Mouse (Mus musculus): ENCODE measurements around the gene Wdr24. TPM values are rescaled to one million over a fixed set of nuclear protein-coding genes. Genes with fewer than 3 reads are reported as not detected.

Wdr24 gene
- 26.0 and 29.6 TPM in 2 replicates for polyA plus RNA-seq (2016; fragmentation: Nextera tagmentation; extraction: Ambion mirVana)

- under 1% methylated on average over 18 of the region's 18 CpGs for WGBS
- Histone ChIP-seq H3K27ac (peak within 1 kb of the TSS; percentile 57; the same call in 1 of the 2 replicates), H3K4me1 (peaks cover 28% of the 10 kb centered on the region)
These were observed at the start of gene Wdr24 for GRCm38 (mm10) chr17:25823452-25823851. TSS of gene Wdr24 (plus strand) at chr17:25823627.

GRCm38 (mm10) chr17:25775318-25776062 lies 47.9 kb upstream of the Wdr24 start:
- H3K9ac ChIP-seq = no peak overlapping the region
- H3K4me1 ChIP-seq = peaks cover 8% of the 10 kb centered on the region
- no peak overlapping the region for H3K4me3 ChIP-seq
- no peak overlapping the region for H3K27ac ChIP-seq
- peak overlapping the region; percentile 7; the same call in 1 of the 2 replicates for H3K4me2 ChIP-seq (replicated peaks)
- ATAC-seq (ENCODE audit: insufficient number of reproducible peaks, insufficient read depth, low FRiP score, low TSS enrichment) = no peak
- WGBS = 77% methylated on average over 10 of the region's 10 CpGs
- no peaks in the 10 kb centered on the region for H3K27me3 ChIP-seq
- H3K9me3 ChIP-seq = no peaks in the 10 kb centered on the region
- H3K36me3 ChIP-seq = peaks cover 8% of the 10 kb centered on the region

More at GRCm38 (mm10) chr17:25823452-25823851, at the start of gene Wdr24:
- Histone ChIP-seq H3K27me3 (peaks cover 28% of the 10 kb centered on the region), H3K9me3 (no peaks in the 10 kb centered on the region), H3K4me2 (replicated peaks) (peak within 1 kb of the TSS; percentile 96), H3K4me3 (peak within 1 kb of the TSS; percentile 64), H3K36me3 (peaks cover 30% of the 10 kb centered on the region), H3K9ac (peak within 1 kb of the TSS; percentile 70)
- no peak for ATAC-seq (ENCODE audit: insufficient number of reproducible peaks, insufficient read depth, low FRiP score, low TSS enrichment)

- WGBS = 93% methylated on average over 5 of the region's 5 CpGs
- H3K36me3 ChIP-seq = peaks cover 32% of the 10 kb centered on the region
- H3K4me3 ChIP-seq = no peak overlapping the region
- no peaks in the 10 kb centered on the region for H3K27me3 ChIP-seq
- no peak for ATAC-seq (ENCODE audit: insufficient number of reproducible peaks, insufficient read depth, low FRiP score, low TSS enrichment)
- H3K27ac ChIP-seq = no peak overlapping the region
- H3K9ac ChIP-seq = no peak overlapping the region
- no peaks in the 10 kb centered on the region for H3K9me3 ChIP-seq
- H3K4me1 ChIP-seq = peaks cover 8% of the 10 kb centered on the region
- H3K4me2 ChIP-seq (replicated peaks) = no peak overlapping the region
These were observed 45.5 kb upstream of the Wdr24 start for GRCm38 (mm10) chr17:25777948-25778347.

GRCm38 (mm10) chr17:25781339-25781738 lies 42.1 kb upstream of the Wdr24 start:
- H3K4me1 ChIP-seq = peaks cover 24% of the 10 kb centered on the region
- H3K4me2 ChIP-seq (replicated peaks) = no peak overlapping the region
- 76% methylated on average over 6 of the region's 6 CpGs for WGBS
- no peaks in the 10 kb centered on the region for H3K27me3 ChIP-seq
- no peaks in the 10 kb centered on the region for H3K9me3 ChIP-seq
- H3K4me3 ChIP-seq = no peak overlapping the region
- no peak for ATAC-seq (ENCODE audit: insufficient number of reproducible peaks, insufficient read depth, low FRiP score, low TSS enrichment)
- H3K9ac ChIP-seq = no peak overlapping the region
- H3K36me3 ChIP-seq = peaks cover 46% of the 10 kb centered on the region
- no peak overlapping the region for H3K27ac ChIP-seq

GRCm38 (mm10) chr17:25783086-25783485 lies 40.3 kb upstream of the Wdr24 start:
- Histone ChIP-seq H3K27ac (no peak overlapping the region), H3K9ac (no peak overlapping the region), H3K4me2 (replicated peaks) (no peak overlapping the region), H3K27me3 (no peaks in the 10 kb centered on the region), H3K36me3 (peaks cover 58% of the 10 kb centered on the region), H3K4me3 (no peak overlapping the region), H3K4me1 (peaks cover 24% of the 10 kb centered on the region), H3K9me3 (no peaks in the 10 kb centered on the region)
- ATAC-seq (ENCODE audit: insufficient number of reproducible peaks, insufficient read depth, low FRiP score, low TSS enrichment) = no peak
- WGBS = 83% methylated on average over 7 of the region's 7 CpGs

- peak overlapping the region; percentile 72 for H3K9ac ChIP-seq
- no peaks in the 10 kb centered on the region for H3K27me3 ChIP-seq
- 79% methylated on average over 15 of the region's 15 CpGs for WGBS
- H3K4me2 ChIP-seq (replicated peaks) = peak overlapping the region; percentile 68
- H3K9me3 ChIP-seq = no peaks in the 10 kb centered on the region
- no peak overlapping the region for H3K27ac ChIP-seq
- no peak for ATAC-seq (ENCODE audit: insufficient number of reproducible peaks, insufficient read depth, low FRiP score, low TSS enrichment)
- peak overlapping the region; percentile 57 for H3K4me3 ChIP-seq
- H3K36me3 ChIP-seq = peaks cover 62% of the 10 kb centered on the region
- H3K4me1 ChIP-seq = peaks cover 24% of the 10 kb centered on the region
These were observed 39.4 kb upstream of the Wdr24 start for GRCm38 (mm10) chr17:25783861-25784574.

GRCm38 (mm10) chr17:25785281-25785745 lies 38.1 kb upstream of the Wdr24 start, which contains the start of gene Haghl:
TSS of gene Haghl (minus strand) at chr17:25785673.
- peak within 1 kb of the TSS; percentile 68 for H3K4me2 ChIP-seq (replicated peaks)
- peaks cover 24% of the 10 kb centered on the region for H3K4me1 ChIP-seq
- no peaks in the 10 kb centered on the region for H3K9me3 ChIP-seq
- ATAC-seq (ENCODE audit: insufficient number of reproducible peaks, insufficient read depth, low FRiP score, low TSS enrichment) = peak; percentile 75
- peak within 1 kb of the TSS; percentile 72 for H3K9ac ChIP-seq
- under 1% methylated on average over 23 of the region's 23 CpGs for WGBS
- H3K27ac ChIP-seq = peak within 1 kb of the TSS; percentile 81
- peak within 1 kb of the TSS; percentile 57 for H3K4me3 ChIP-seq
- peaks cover 65% of the 10 kb centered on the region for H3K36me3 ChIP-seq
- no peaks in the 10 kb centered on the region for H3K27me3 ChIP-seq

GRCm38 (mm10) chr17:25786280-25786679 lies 37.1 kb upstream of the Wdr24 start, which contains the start of gene Ccdc78:
TSS of gene Ccdc78 (plus strand) at chr17:25786580.
- WGBS = 77% methylated on average over 3 of the region's 3 CpGs
- H3K27me3 ChIP-seq = no peaks in the 10 kb centered on the region
- H3K4me1 ChIP-seq = peaks cover 29% of the 10 kb centered on the region
- peak within 1 kb of the TSS; percentile 81 for H3K27ac ChIP-seq
- peak within 1 kb of the TSS; percentile 72 for H3K9ac ChIP-seq
- ATAC-seq (ENCODE audit: insufficient number of reproducible peaks, insufficient read depth, low FRiP score, low TSS enrichment) = no peak
- H3K9me3 ChIP-seq = no peaks in the 10 kb centered on the region
- peak within 1 kb of the TSS; percentile 57 for H3K4me3 ChIP-seq
- H3K4me2 ChIP-seq (replicated peaks) = peak within 1 kb of the TSS; percentile 68
- peaks cover 55% of the 10 kb centered on the region for H3K36me3 ChIP-seq

- Histone ChIP-seq H3K36me3 (peaks cover 49% of the 10 kb centered on the region), H3K27ac (no peak overlapping the region), H3K9ac (no peak overlapping the region)
These were observed 36.5 kb upstream of the Wdr24 start for GRCm38 (mm10) chr17:25786781-25787504.

GRCm38 (mm10) chr17:25791320-25791842 lies 32.0 kb upstream of the Wdr24 start:
- Histone ChIP-seq H3K27me3 (no peaks in the 10 kb centered on the region), H3K9me3 (no peaks in the 10 kb centered on the region), H3K4me1 (peaks cover 35% of the 10 kb centered on the region), H3K9ac (peak overlapping the region; percentile 77), H3K36me3 (peaks cover 25% of the 10 kb centered on the region), H3K4me3 (peak overlapping the region; percentile 69), H3K4me2 (replicated peaks) (peak overlapping the region; percentile 87), H3K27ac (peak overlapping the region; percentile 95)
- 25% methylated on average over 19 of the region's 19 CpGs for WGBS
- no peak for ATAC-seq (ENCODE audit: insufficient number of reproducible peaks, insufficient read depth, low FRiP score, low TSS enrichment)

More at GRCm38 (mm10) chr17:25786781-25787504, 36.5 kb upstream of the Wdr24 start:
- H3K9me3 ChIP-seq = no peaks in the 10 kb centered on the region
- ATAC-seq (ENCODE audit: insufficient number of reproducible peaks, insufficient read depth, low FRiP score, low TSS enrichment) = no peak
- no peak overlapping the region for H3K4me3 ChIP-seq
- 91% methylated on average over 9 of the region's 9 CpGs for WGBS
- H3K27me3 ChIP-seq = no peaks in the 10 kb centered on the region
- H3K4me1 ChIP-seq = peaks cover 32% of the 10 kb centered on the region
- no peak overlapping the region for H3K4me2 ChIP-seq (replicated peaks)
